Mouse (Mus musculus): ENCODE measurements at regions not wholly inside any gene's neighbourhood (a gene's known extent, or its start where the extent isn't known, plus 50 kb on each side); places are given as distances from the start of the nearest gene placed in this dataset.

GRCm38 (mm10) chr15:41347221-41347620 is 1213.1 kb downstream of the 9330182O14Rik start:
- H3K36me3 ChIP-seq (ENCODE audit: control insufficient read depth, insufficient read depth, low read length, poor library complexity, severe bottlenecking) = no peaks in the 10 kb centered on the region
- no peaks in the 10 kb centered on the region for H3K9me3 ChIP-seq (ENCODE audit: control insufficient read depth, insufficient read depth, low read depth, low read length)
- in situ Hi-C loops (cut with MboI; ENCODE audit: low sequenced_read_pairs in 2 of 2, unreplicated experiment in 2 of 2) = loop anchor here in 1 of 2 experiments (25.0 kb wide), 1 partner anchor 315 kb away; no protein-coding TSS in a partner anchor
- no peak overlapping the region; the same call in 1 of the 2 replicates for H3K27ac ChIP-seq (ENCODE audit: insufficient read depth, low read depth, low read length, poor library complexity, severe bottlenecking)
- H3K4me3 ChIP-seq (ENCODE audit: insufficient read depth in 1 of 2, low read depth in 1 of 2, low read length in 2 of 2, poor library complexity in 1 of 2, severe bottlenecking in 1 of 2) = peak overlapping the region; percentile 74 to 96
- TF ChIP-seq CHD2 (IDR thresholded peaks at IDR 0.05; ENCODE audit: low read depth, low read length) (no peak), MAFK (IDR thresholded peaks at IDR 0.05; ENCODE audit: insufficient read depth, low read depth, low read length) (no peak), HCFC1 (IDR thresholded peaks at IDR 0.05; ENCODE audit: borderline replicate concordance, insufficient read depth, low read length) (no peak), ZNF384 (IDR thresholded peaks at IDR 0.05; ENCODE audit: low read depth, low read length) (no peak), ZC3H11A (IDR thresholded peaks at IDR 0.05; ENCODE audit: borderline replicate concordance, low read depth, low read length) (no peak)
- DNase-seq (ENCODE audit: low read depth, low spot score) = no peak
- H3K4me1 ChIP-seq (ENCODE audit: control insufficient read depth in 2 of 2, insufficient read depth in 2 of 2, low read length in 2 of 2, poor library complexity in 1 of 2) = peaks cover 0 to 8% of the 10 kb centered on the region in 2 experiments; a peak in 1 of 4 replicates
- H3K9ac ChIP-seq (ENCODE audit: insufficient read depth, low read depth, low read length, poor library complexity, severe bottlenecking) = peak overlapping the region; percentile 90; the same call in 1 of the 2 replicates

GRCm38 (mm10) chr15:41352129-41352528 is 1218.0 kb downstream of the 9330182O14Rik start:
- in situ Hi-C loops (cut with MboI; ENCODE audit: low sequenced_read_pairs in 2 of 2, unreplicated experiment in 2 of 2) = no loop called here
- Histone ChIP-seq H3K9me3 (ENCODE audit: control insufficient read depth, insufficient read depth, low read depth, low read length) (no peaks in the 10 kb centered on the region), H3K4me3 (ENCODE audit: insufficient read depth in 1 of 2, low read depth in 1 of 2, low read length in 2 of 2, poor library complexity in 1 of 2, severe bottlenecking in 1 of 2) (peak overlapping the region in 1 of 2 experiments; percentile 18; a peak in 1 of 4 replicates), H3K4me1 (ENCODE audit: control insufficient read depth in 2 of 2, insufficient read depth in 2 of 2, low read length in 2 of 2, poor library complexity in 1 of 2) (peaks cover 0 to 11% of the 10 kb centered on the region in 2 experiments; a peak in 2 of 4 replicates), H3K36me3 (ENCODE audit: control insufficient read depth, insufficient read depth, low read length, poor library complexity, severe bottlenecking) (no peaks in the 10 kb centered on the region; the same call in 1 of the 2 replicates), H3K9ac (ENCODE audit: insufficient read depth, low read depth, low read length, poor library complexity, severe bottlenecking) (no peak overlapping the region), H3K27ac (ENCODE audit: insufficient read depth, low read depth, low read length, poor library complexity, severe bottlenecking) (peak overlapping the region; percentile 95; the same call in 1 of the 2 replicates)
- peak; percentile 71 for DNase-seq (ENCODE audit: low read depth, low spot score)
- no peak for TF ChIP-seq ZNF384 (IDR thresholded peaks at IDR 0.05; ENCODE audit: low read depth, low read length)
- TF ChIP-seq HCFC1 (IDR thresholded peaks at IDR 0.05; ENCODE audit: borderline replicate concordance, insufficient read depth, low read length) = no peak
- no peak for TF ChIP-seq MAFK (IDR thresholded peaks at IDR 0.05; ENCODE audit: insufficient read depth, low read depth, low read length)
- no peak for TF ChIP-seq ZC3H11A (IDR thresholded peaks at IDR 0.05; ENCODE audit: borderline replicate concordance, low read depth, low read length)

- in situ Hi-C loops (cut with MboI; ENCODE audit: low sequenced_read_pairs in 2 of 2, unreplicated experiment in 2 of 2) = no loop called here
- H3K9me3 ChIP-seq (ENCODE audit: control insufficient read depth, insufficient read depth, low read depth, low read length) = no peaks in the 10 kb centered on the region
- no peak overlapping the region for H3K27ac ChIP-seq (ENCODE audit: insufficient read depth, low read depth, low read length, poor library complexity, severe bottlenecking)
- H3K4me1 ChIP-seq (ENCODE audit: control insufficient read depth in 2 of 2, insufficient read depth in 2 of 2, low read length in 2 of 2, poor library complexity in 1 of 2) = no peaks in the 10 kb centered on the region
- no peak for DNase-seq (ENCODE audit: low read depth, low spot score)
- TF ChIP-seq CHD2 (IDR thresholded peaks at IDR 0.05; ENCODE audit: low read depth, low read length) (no peak), ZNF384 (IDR thresholded peaks at IDR 0.05; ENCODE audit: low read depth, low read length) (no peak), MAFK (IDR thresholded peaks at IDR 0.05; ENCODE audit: insufficient read depth, low read depth, low read length) (no peak), ZC3H11A (IDR thresholded peaks at IDR 0.05; ENCODE audit: borderline replicate concordance, low read depth, low read length) (no peak), HCFC1 (IDR thresholded peaks at IDR 0.05; ENCODE audit: borderline replicate concordance, insufficient read depth, low read length) (no peak)
- no peak overlapping the region for H3K9ac ChIP-seq (ENCODE audit: insufficient read depth, low read depth, low read length, poor library complexity, severe bottlenecking)
- no peak overlapping the region for H3K4me3 ChIP-seq (ENCODE audit: insufficient read depth in 1 of 2, low read depth in 1 of 2, low read length in 2 of 2, poor library complexity in 1 of 2, severe bottlenecking in 1 of 2)
- H3K36me3 ChIP-seq (ENCODE audit: control insufficient read depth, insufficient read depth, low read length, poor library complexity, severe bottlenecking) = no peaks in the 10 kb centered on the region
These were observed 1225.1 kb downstream of the 9330182O14Rik start for GRCm38 (mm10) chr15:41359276-41359675.

GRCm38 (mm10) chr15:41374669-41375068 is 1240.5 kb downstream of the 9330182O14Rik start:
- TF ChIP-seq HCFC1 (IDR thresholded peaks at IDR 0.05; ENCODE audit: borderline replicate concordance, insufficient read depth, low read length) (no peak), ZNF384 (IDR thresholded peaks at IDR 0.05; ENCODE audit: low read depth, low read length) (no peak), ZC3H11A (IDR thresholded peaks at IDR 0.05; ENCODE audit: borderline replicate concordance, low read depth, low read length) (no peak), MAFK (IDR thresholded peaks at IDR 0.05; ENCODE audit: insufficient read depth, low read depth, low read length) (no peak), CHD2 (IDR thresholded peaks at IDR 0.05; ENCODE audit: low read depth, low read length) (no peak)
- Histone ChIP-seq H3K4me1 (ENCODE audit: control insufficient read depth in 2 of 2, insufficient read depth in 2 of 2, low read length in 2 of 2, poor library complexity in 1 of 2) (no peaks in the 10 kb centered on the region), H3K9ac (ENCODE audit: insufficient read depth, low read depth, low read length, poor library complexity, severe bottlenecking) (no peak overlapping the region), H3K36me3 (ENCODE audit: control insufficient read depth, insufficient read depth, low read length, poor library complexity, severe bottlenecking) (no peaks in the 10 kb centered on the region), H3K9me3 (ENCODE audit: control insufficient read depth, insufficient read depth, low read depth, low read length) (no peaks in the 10 kb centered on the region), H3K4me3 (ENCODE audit: insufficient read depth in 1 of 2, low read depth in 1 of 2, low read length in 2 of 2, poor library complexity in 1 of 2, severe bottlenecking in 1 of 2) (no peak overlapping the region), H3K27ac (ENCODE audit: insufficient read depth, low read depth, low read length, poor library complexity, severe bottlenecking) (no peak overlapping the region)
- no peak for DNase-seq (ENCODE audit: low read depth, low spot score)
- in situ Hi-C loops (cut with MboI; ENCODE audit: low sequenced_read_pairs in 2 of 2, unreplicated experiment in 2 of 2) = no loop called here

Data from ES-E14 (cell line).